Mouse (Mus musculus): ENCODE results near the gene Zfhx3. TPM values are rescaled to one million over a fixed set of nuclear protein-coding genes. Genes with fewer than 3 reads are reported as not detected.

The Zfhx3 gene
- polyA plus RNA-seq, 1 experiment: 2.5 TPM

GRCm38 (mm10) chr8:108714636-108715415 is 772.4 kb downstream of the Zfhx3 start:
- Histone ChIP-seq H3K4me3 (ENCODE audit: insufficient read depth, low read depth, low read length) (peak overlapping the region; percentile 81), H3K27ac (ENCODE audit: insufficient read depth, low read depth, low read length) (peak overlapping the region; percentile 79), H3K27me3 (replicated peaks; ENCODE audit: control insufficient read depth, insufficient read depth, low read length) (no peaks in the 10 kb centered on the region), H3K36me3 (ENCODE audit: control insufficient read depth, insufficient read depth, low read length) (no peaks in the 10 kb centered on the region), H3K4me1 (ENCODE audit: control insufficient read depth, insufficient read depth, low read length) (no peaks in the 10 kb centered on the region; the same call in 1 of the 2 replicates)
- under 1% methylated on average over 73 of the region's 84 CpGs for WGBS
- TF ChIP-seq CTCF (conservative IDR thresholded peaks at IDR 0.05; ENCODE audit: insufficient read depth, insufficient read length, low read depth, low read length): 0 out of 2 replicates have a peak, but pooled peaks have one; percentile 7
- no peak for TF ChIP-seq POLR2A (IDR thresholded peaks at IDR 0.05; ENCODE audit: low read depth, low read length)
- peak; percentile 80 for DNase-seq

GRCm38 (mm10) chr8:108715416-108715948 is 773.0 kb downstream of the Zfhx3 start:
- no peak for DNase-seq
- Histone ChIP-seq H3K27ac (ENCODE audit: insufficient read depth, low read depth, low read length) (peak overlapping the region; percentile 52), H3K36me3 (ENCODE audit: control insufficient read depth, insufficient read depth, low read length) (no peaks in the 10 kb centered on the region), H3K27me3 (replicated peaks; ENCODE audit: control insufficient read depth, insufficient read depth, low read length) (no peaks in the 10 kb centered on the region), H3K4me1 (ENCODE audit: control insufficient read depth, insufficient read depth, low read length) (no peaks in the 10 kb centered on the region; the same call in 1 of the 2 replicates), H3K4me3 (ENCODE audit: insufficient read depth, low read depth, low read length) (peak overlapping the region; percentile 81)
- TF ChIP-seq CTCF (conservative IDR thresholded peaks at IDR 0.05; ENCODE audit: insufficient read depth, insufficient read length, low read depth, low read length) (no peak), POLR2A (IDR thresholded peaks at IDR 0.05; ENCODE audit: low read depth, low read length) (no peak)
- 21% methylated on average over 11 of the region's 11 CpGs for WGBS

- no peaks in the 10 kb centered on the region for H3K27me3 ChIP-seq (replicated peaks; ENCODE audit: control insufficient read depth, insufficient read depth, low read length)
- 66% methylated on average over 7 of the region's 7 CpGs for WGBS
- H3K27ac ChIP-seq (ENCODE audit: insufficient read depth, low read depth, low read length): no peak overlapping the region
- no peak for DNase-seq
- TF ChIP-seq CTCF (conservative IDR thresholded peaks at IDR 0.05; ENCODE audit: insufficient read depth, insufficient read length, low read depth, low read length) (no peak), POLR2A (IDR thresholded peaks at IDR 0.05; ENCODE audit: low read depth, low read length) (no peak)
- H3K4me3 ChIP-seq (ENCODE audit: insufficient read depth, low read depth, low read length): no peak overlapping the region
- H3K4me1 ChIP-seq (ENCODE audit: control insufficient read depth, insufficient read depth, low read length): no peaks in the 10 kb centered on the region; the same call in 1 of the 2 replicates
- no peaks in the 10 kb centered on the region for H3K36me3 ChIP-seq (ENCODE audit: control insufficient read depth, insufficient read depth, low read length)
Measured at GRCm38 (mm10) chr8:108716291-108716811, 773.9 kb downstream of the Zfhx3 start.

GRCm38 (mm10) chr8:108717545-108717944 is 775.1 kb downstream of the Zfhx3 start:
- Histone ChIP-seq H3K27me3 (replicated peaks; ENCODE audit: control insufficient read depth, insufficient read depth, low read length) (no peaks in the 10 kb centered on the region), H3K4me1 (ENCODE audit: control insufficient read depth, insufficient read depth, low read length) (no peaks in the 10 kb centered on the region; the same call in 1 of the 2 replicates), H3K27ac (ENCODE audit: insufficient read depth, low read depth, low read length) (no peak overlapping the region), H3K4me3 (ENCODE audit: insufficient read depth, low read depth, low read length) (no peak overlapping the region), H3K36me3 (ENCODE audit: control insufficient read depth, insufficient read depth, low read length) (no peaks in the 10 kb centered on the region)
- 69% methylated on average over 8 of the region's 8 CpGs for WGBS
- no peak for DNase-seq
- no peak for TF ChIP-seq POLR2A (IDR thresholded peaks at IDR 0.05; ENCODE audit: low read depth, low read length)
- no peak for TF ChIP-seq CTCF (conservative IDR thresholded peaks at IDR 0.05; ENCODE audit: insufficient read depth, insufficient read length, low read depth, low read length)

- WGBS: 58% methylated on average over 6 of the region's 6 CpGs
- no peak for TF ChIP-seq CTCF (conservative IDR thresholded peaks at IDR 0.05; ENCODE audit: insufficient read depth, insufficient read length, low read depth, low read length)
- no peak for TF ChIP-seq POLR2A (IDR thresholded peaks at IDR 0.05; ENCODE audit: low read depth, low read length)
- no peaks in the 10 kb centered on the region for H3K27me3 ChIP-seq (replicated peaks; ENCODE audit: control insufficient read depth, insufficient read depth, low read length)
- H3K27ac ChIP-seq (ENCODE audit: insufficient read depth, low read depth, low read length): no peak overlapping the region
- H3K4me1 ChIP-seq (ENCODE audit: control insufficient read depth, insufficient read depth, low read length): no peaks in the 10 kb centered on the region; the same call in 1 of the 2 replicates
- H3K36me3 ChIP-seq (ENCODE audit: control insufficient read depth, insufficient read depth, low read length): no peaks in the 10 kb centered on the region
- DNase-seq: peak; percentile 43
- H3K4me3 ChIP-seq (ENCODE audit: insufficient read depth, low read depth, low read length): no peak overlapping the region
Measured at GRCm38 (mm10) chr8:108718031-108718430, 775.6 kb downstream of the Zfhx3 start.

DNA sequence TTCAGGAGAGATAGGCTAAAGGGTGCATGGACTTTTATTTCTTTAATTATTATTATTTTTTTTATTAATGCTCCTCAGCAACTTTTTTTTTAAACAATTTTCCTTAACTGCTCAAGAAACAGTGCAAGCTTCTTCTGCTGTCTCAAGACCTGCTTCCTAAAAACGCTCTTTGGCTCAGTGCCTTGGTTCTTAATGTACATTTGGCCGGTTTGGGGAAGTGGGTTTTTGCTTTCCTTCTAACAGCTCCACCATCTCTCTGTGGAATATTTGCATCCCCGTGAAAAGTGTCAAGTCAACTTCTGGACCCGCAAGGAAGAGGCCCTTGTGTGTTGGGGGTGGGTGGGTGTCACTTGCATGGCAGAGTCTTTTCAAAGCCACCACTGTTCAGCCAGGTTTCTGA is 778.4 kb downstream of the Zfhx3 start:
- H3K36me3 ChIP-seq (ENCODE audit: control insufficient read depth, insufficient read depth, low read length): no peaks in the 10 kb centered on the region
- no peaks in the 10 kb centered on the region for H3K27me3 ChIP-seq (replicated peaks; ENCODE audit: control insufficient read depth, insufficient read depth, low read length)
- TF ChIP-seq CTCF (conservative IDR thresholded peaks at IDR 0.05; ENCODE audit: insufficient read depth, insufficient read length, low read depth, low read length) (no peak), POLR2A (IDR thresholded peaks at IDR 0.05; ENCODE audit: low read depth, low read length) (no peak)
- no peak overlapping the region for H3K4me3 ChIP-seq (ENCODE audit: insufficient read depth, low read depth, low read length)
- no peak overlapping the region for H3K27ac ChIP-seq (ENCODE audit: insufficient read depth, low read depth, low read length)
- 81% methylated on average over 4 of the region's 4 CpGs for WGBS
- H3K4me1 ChIP-seq (ENCODE audit: control insufficient read depth, insufficient read depth, low read length): no peaks in the 10 kb centered on the region; the same call in 1 of the 2 replicates
- DNase-seq: no peak

Data from kidney, adult 2 months (tissue).